Mouse (Mus musculus) right cerebral cortex, postnatal 4 days (tissue): ENCODE results near the gene N4bp2.
"Not testable (repeated sequence)": the region's sequence is repeated elsewhere in the genome, so short reads cannot be mapped to it uniquely, and the experiment has no call there.

ENCODE experiments used
- DNase-seq: peaks from one replicate; pipeline ENCODE4 v3.0.0-alpha.2; 2022

Gene N4bp2

GRCm38 (mm10) chr5:65764786-65765634, 1.7 kb downstream of the N4bp2 start:
- DNase-seq, result peak; percentile 75

GRCm38 (mm10) chr5:65765635-65765911, 2.3 kb downstream of the N4bp2 start:
- DNase-seq, result no peak

- no peak for DNase-seq
Observed at GRCm38 (mm10) chr5:65768007-65768406, 4.7 kb downstream of the N4bp2 start.

- DNase-seq, result no peak
Observed at GRCm38 (mm10) chr5:65770065-65770464, 6.7 kb downstream of the N4bp2 start.

- DNase-seq, result no peak
Observed at GRCm38 (mm10) chr5:65770493-65770892, 7.2 kb downstream of the N4bp2 start.

- not testable (repeated sequence) for DNase-seq
Observed at GRCm38 (mm10) chr5:65773957-65774356, 10.6 kb downstream of the N4bp2 start.

GRCm38 (mm10) chr5:65776166-65776565, 12.8 kb downstream of the N4bp2 start:
- DNase-seq, result no peak

- no peak for DNase-seq
Observed at GRCm38 (mm10) chr5:65776907-65777306, 13.6 kb downstream of the N4bp2 start.

GRCm38 (mm10) chr5:65778986-65779385, 15.7 kb downstream of the N4bp2 start:
- not testable (repeated sequence) for DNase-seq

GRCm38 (mm10) chr5:65779401-65780063, 16.2 kb downstream of the N4bp2 start:
- no peak for DNase-seq

GRCm38 (mm10) chr5:65781147-65781715, 17.9 kb downstream of the N4bp2 start:
- no peak for DNase-seq

GRCm38 (mm10) chr5:65781769-65782715, 18.7 kb downstream of the N4bp2 start:
- DNase-seq, result no peak

- no peak for DNase-seq
Observed at GRCm38 (mm10) chr5:65790604-65791225, 27.4 kb downstream of the N4bp2 start.

- DNase-seq, result no peak
Observed at GRCm38 (mm10) chr5:65794202-65794601, 30.9 kb downstream of the N4bp2 start.

GRCm38 (mm10) chr5:65794702-65795101, 31.4 kb downstream of the N4bp2 start:
- no peak for DNase-seq

- no peak for DNase-seq
Observed at GRCm38 (mm10) chr5:65795293-65795993, 32.1 kb downstream of the N4bp2 start.

GRCm38 (mm10) chr5:65795994-65796298, 32.6 kb downstream of the N4bp2 start:
- DNase-seq, result no peak

- peak; percentile 11 for DNase-seq
Observed at GRCm38 (mm10) chr5:65823601-65824133, 60.3 kb downstream of the N4bp2 start.

GRCm38 (mm10) chr5:65826476-65826875, 63.2 kb downstream of the N4bp2 start:
- DNase-seq, result no peak

GRCm38 (mm10) chr5:65827102-65827501, 63.8 kb downstream of the N4bp2 start:
- no peak for DNase-seq

GRCm38 (mm10) chr5:65828261-65828660, 64.9 kb downstream of the N4bp2 start:
- no peak for DNase-seq

GRCm38 (mm10) chr5:65829059-65829458, 65.7 kb downstream of the N4bp2 start:
- DNase-seq, result no peak
